Mouse (Mus musculus): ENCODE data around the gene Gm20388. TPM values are rescaled to one million over a fixed set of nuclear protein-coding genes. Genes with fewer than 3 reads are reported as not detected.
A peak's percentile ranks its signal among the peaks of the same experiment; 100 is the strongest.

Gm20388 gene
- polyA plus RNA-seq, 1 experiment from 2014 or later, result not detected

- Histone ChIP-seq H3K27ac (ENCODE audit: low read depth, low read length) (no peak overlapping the region), H3K4me3 (ENCODE audit: low read depth, low read length) (no peak overlapping the region), H3K9me3 (ENCODE audit: control insufficient read depth, low read length) (no peaks in the 10 kb centered on the region), H3K4me2 (no peak overlapping the region), H3K27me3 (ENCODE audit: control insufficient read depth, insufficient read depth, low read length) (no peaks in the 10 kb centered on the region), H3K9ac (ENCODE audit: low read length) (no peak overlapping the region), H3K4me1 (ENCODE audit: control insufficient read depth, insufficient read depth, low read length) (no peaks in the 10 kb centered on the region), H3K36me3 (ENCODE audit: control insufficient read depth, insufficient read depth, low read length) (peaks cover 5% of the 10 kb centered on the region)
- DNase-seq (ENCODE audit: low spot score, missing footprints) (peak; percentile 72), ATAC-seq (ENCODE audit: low FRiP score) (no peak)
- 90% methylated on average over 7 of the region's 7 CpGs for WGBS
Measured at GRCm38 (mm10) chr8:123242107-123242923, 3331.7 kb downstream of the Gm20388 start.

- ATAC-seq (ENCODE audit: low FRiP score) (no peak), DNase-seq (ENCODE audit: low spot score, missing footprints) (peak; percentile 72)
- Histone ChIP-seq H3K27me3 (ENCODE audit: control insufficient read depth, insufficient read depth, low read length) (no peaks in the 10 kb centered on the region), H3K27ac (ENCODE audit: low read depth, low read length) (no peak overlapping the region), H3K4me1 (ENCODE audit: control insufficient read depth, insufficient read depth, low read length) (no peaks in the 10 kb centered on the region), H3K4me3 (ENCODE audit: low read depth, low read length) (no peak overlapping the region), H3K4me2 (no peak overlapping the region), H3K36me3 (ENCODE audit: control insufficient read depth, insufficient read depth, low read length) (peaks cover 12% of the 10 kb centered on the region), H3K9me3 (ENCODE audit: control insufficient read depth, low read length) (no peaks in the 10 kb centered on the region), H3K9ac (ENCODE audit: low read length) (no peak overlapping the region)
- 63% methylated on average over 11 of the region's 11 CpGs for WGBS
Measured at GRCm38 (mm10) chr8:123243053-123243452, 3332.4 kb downstream of the Gm20388 start.

DNA sequence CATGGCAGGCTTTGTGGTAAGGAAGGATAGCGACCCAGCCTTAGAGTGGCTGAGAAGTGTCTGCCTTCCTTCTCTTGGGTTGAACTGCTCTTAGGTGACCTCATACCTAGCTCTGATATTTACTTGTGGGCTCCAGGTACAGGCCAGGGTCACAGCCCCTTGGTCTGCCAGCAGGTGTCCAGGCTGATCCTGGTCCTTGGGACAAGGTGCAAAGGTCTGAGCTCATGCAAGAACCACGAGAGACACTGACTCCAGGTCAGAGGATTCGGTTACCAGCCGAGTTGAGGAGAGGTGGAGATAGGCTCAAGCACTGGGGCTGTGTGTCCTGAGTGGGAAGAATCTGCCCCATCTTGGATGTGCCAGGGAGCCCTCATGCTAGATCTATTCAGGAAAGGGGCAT is 3333.7 kb downstream of the Gm20388 start:
- Histone ChIP-seq H3K4me3 (ENCODE audit: low read depth, low read length) (no peak overlapping the region), H3K9ac (ENCODE audit: low read length) (no peak overlapping the region), H3K27ac (ENCODE audit: low read depth, low read length) (no peak overlapping the region), H3K36me3 (ENCODE audit: control insufficient read depth, insufficient read depth, low read length) (peaks cover 18% of the 10 kb centered on the region), H3K4me1 (ENCODE audit: control insufficient read depth, insufficient read depth, low read length) (no peaks in the 10 kb centered on the region), H3K9me3 (ENCODE audit: control insufficient read depth, low read length) (no peaks in the 10 kb centered on the region), H3K27me3 (ENCODE audit: control insufficient read depth, insufficient read depth, low read length) (no peaks in the 10 kb centered on the region), H3K4me2 (no peak overlapping the region)
- peak; percentile 75 for DNase-seq (ENCODE audit: low spot score, missing footprints)
- WGBS, result 98% methylated on average over 4 of the region's 4 CpGs
- ATAC-seq (ENCODE audit: low FRiP score), result no peak

- no peaks in the 10 kb centered on the region for H3K27me3 ChIP-seq (ENCODE audit: control insufficient read depth, insufficient read depth, low read length)
- no peak overlapping the region for H3K27ac ChIP-seq (ENCODE audit: low read depth, low read length)
- H3K36me3 ChIP-seq (ENCODE audit: control insufficient read depth, insufficient read depth, low read length), result peaks cover 23% of the 10 kb centered on the region
- ATAC-seq (ENCODE audit: low FRiP score) (no peak), DNase-seq (ENCODE audit: low spot score, missing footprints) (peak; percentile 47)
- no peak overlapping the region for H3K4me3 ChIP-seq (ENCODE audit: low read depth, low read length)
- H3K9me3 ChIP-seq (ENCODE audit: control insufficient read depth, low read length), result no peaks in the 10 kb centered on the region
- H3K9ac ChIP-seq (ENCODE audit: low read length), result no peak overlapping the region
- H3K4me2 ChIP-seq, result no peak overlapping the region
- WGBS, result 95% methylated on average over 12 of the region's 12 CpGs
- no peaks in the 10 kb centered on the region for H3K4me1 ChIP-seq (ENCODE audit: control insufficient read depth, insufficient read depth, low read length)
Measured at GRCm38 (mm10) chr8:123245543-123245942, 3334.9 kb downstream of the Gm20388 start.

DNA sequence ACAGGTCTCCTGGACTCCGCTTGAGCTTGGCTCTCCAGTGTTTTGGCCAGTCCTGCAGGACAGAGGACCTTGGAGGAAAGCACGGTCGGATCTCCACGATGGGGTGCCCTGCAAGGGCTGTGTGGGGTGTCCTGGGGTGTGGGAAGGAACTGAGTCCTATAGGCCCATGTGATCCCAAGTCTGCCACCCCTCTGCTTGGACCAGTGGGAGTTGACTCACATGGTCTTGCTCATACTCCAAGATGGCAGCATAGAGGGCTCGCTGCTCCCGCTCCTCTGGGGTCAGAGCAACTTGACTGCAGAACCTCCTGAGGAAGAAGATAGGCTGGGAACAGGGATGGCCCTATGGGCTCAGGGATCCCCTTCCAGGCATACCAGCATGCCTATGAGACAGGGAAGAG is 3337.1 kb downstream of the Gm20388 start:
- 95% methylated on average over 6 of the region's 6 CpGs for WGBS
- Histone ChIP-seq H3K36me3 (ENCODE audit: control insufficient read depth, insufficient read depth, low read length) (peaks cover 25% of the 10 kb centered on the region), H3K4me1 (ENCODE audit: control insufficient read depth, insufficient read depth, low read length) (no peaks in the 10 kb centered on the region; the same call in none of the 2 replicates), H3K4me2 (no peak overlapping the region), H3K9ac (ENCODE audit: low read length) (no peak overlapping the region), H3K4me3 (ENCODE audit: low read depth, low read length) (no peak overlapping the region), H3K9me3 (ENCODE audit: control insufficient read depth, low read length) (no peaks in the 10 kb centered on the region), H3K27me3 (ENCODE audit: control insufficient read depth, insufficient read depth, low read length) (no peaks in the 10 kb centered on the region), H3K27ac (ENCODE audit: low read depth, low read length) (no peak overlapping the region)
- ATAC-seq (ENCODE audit: low FRiP score) (no peak), DNase-seq (ENCODE audit: low spot score, missing footprints) (peak; percentile 17)

- 92% methylated on average over 8 of the region's 8 CpGs for WGBS
- Histone ChIP-seq H3K36me3 (ENCODE audit: control insufficient read depth, insufficient read depth, low read length) (peaks cover 25% of the 10 kb centered on the region), H3K4me1 (ENCODE audit: control insufficient read depth, insufficient read depth, low read length) (peaks cover 7% of the 10 kb centered on the region), H3K4me3 (ENCODE audit: low read depth, low read length) (no peak overlapping the region), H3K9me3 (ENCODE audit: control insufficient read depth, low read length) (no peaks in the 10 kb centered on the region), H3K27me3 (ENCODE audit: control insufficient read depth, insufficient read depth, low read length) (no peaks in the 10 kb centered on the region), H3K9ac (ENCODE audit: low read length) (no peak overlapping the region), H3K4me2 (no peak overlapping the region), H3K27ac (ENCODE audit: low read depth, low read length) (no peak overlapping the region)
- DNase-seq (ENCODE audit: low spot score, missing footprints) (peak; percentile 23), ATAC-seq (ENCODE audit: low FRiP score) (no peak)
Measured at GRCm38 (mm10) chr8:123248596-123248995, 3338.0 kb downstream of the Gm20388 start.

DNA sequence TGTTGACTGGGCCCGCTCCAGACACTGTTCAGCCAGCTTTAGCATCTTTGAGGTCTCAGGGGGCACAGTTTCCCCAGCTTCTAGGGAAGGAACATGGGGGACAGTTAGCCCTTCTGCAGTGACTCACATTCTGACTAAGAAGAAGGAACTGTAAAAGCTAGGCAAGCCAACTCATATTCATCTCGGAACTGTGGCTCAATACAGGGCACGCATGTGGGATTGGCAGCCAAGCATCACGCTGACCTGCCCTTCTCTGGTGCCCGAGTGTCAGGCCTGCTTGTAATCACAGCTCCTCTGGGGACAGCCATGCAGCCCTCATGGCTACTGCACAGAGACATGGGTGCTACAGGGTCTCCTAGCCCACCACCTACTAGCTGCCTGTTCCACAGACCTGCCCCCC is 3340.3 kb downstream of the Gm20388 start:
- 95% methylated on average over 5 of the region's 5 CpGs for WGBS
- peak; percentile 54 for DNase-seq (ENCODE audit: low spot score, missing footprints)
- peaks cover 25% of the 10 kb centered on the region for H3K36me3 ChIP-seq (ENCODE audit: control insufficient read depth, insufficient read depth, low read length)
- no peak overlapping the region for H3K27ac ChIP-seq (ENCODE audit: low read depth, low read length)
- no peak overlapping the region for H3K9ac ChIP-seq (ENCODE audit: low read length)
- no peaks in the 10 kb centered on the region for H3K27me3 ChIP-seq (ENCODE audit: control insufficient read depth, insufficient read depth, low read length)
- H3K4me1 ChIP-seq (ENCODE audit: control insufficient read depth, insufficient read depth, low read length), result peaks cover 15% of the 10 kb centered on the region
- no peak overlapping the region for H3K4me2 ChIP-seq
- no peaks in the 10 kb centered on the region for H3K9me3 ChIP-seq (ENCODE audit: control insufficient read depth, low read length)
- H3K4me3 ChIP-seq (ENCODE audit: low read depth, low read length), result no peak overlapping the region
- ATAC-seq (ENCODE audit: low FRiP score), result no peak

DNA sequence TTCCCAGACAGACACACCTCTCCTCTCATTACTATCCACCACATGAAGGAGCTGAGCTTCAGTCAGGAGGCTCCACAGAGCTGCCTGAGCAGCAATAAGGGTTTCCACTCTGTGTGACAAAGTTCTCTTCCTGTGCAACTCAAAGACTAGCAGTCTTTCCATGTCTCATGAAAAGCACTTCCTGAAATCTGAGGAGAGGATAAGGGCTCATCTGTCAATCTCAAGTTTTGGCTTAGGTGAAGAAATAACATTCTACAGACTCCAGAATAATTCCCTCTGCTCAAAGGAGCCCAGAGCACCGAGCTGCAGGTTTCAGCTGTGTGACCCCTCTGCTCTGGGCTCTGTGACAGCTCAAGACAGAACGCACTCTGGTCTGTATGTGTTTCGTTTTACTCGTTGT is 3342.3 kb downstream of the Gm20388 start:
- no peaks in the 10 kb centered on the region for H3K9me3 ChIP-seq (ENCODE audit: control insufficient read depth, low read length)
- H3K4me2 ChIP-seq, result peak overlapping the region; percentile 96
- peak overlapping the region; percentile 97 for H3K9ac ChIP-seq (ENCODE audit: low read length)
- H3K27me3 ChIP-seq (ENCODE audit: control insufficient read depth, insufficient read depth, low read length), result no peaks in the 10 kb centered on the region
- H3K4me1 ChIP-seq (ENCODE audit: control insufficient read depth, insufficient read depth, low read length), result peaks cover 15% of the 10 kb centered on the region
- DNase-seq (ENCODE audit: low spot score, missing footprints) (no peak), ATAC-seq (ENCODE audit: low FRiP score) (no peak)
- 71% methylated on average over 4 of the region's 4 CpGs for WGBS
- H3K4me3 ChIP-seq (ENCODE audit: low read depth, low read length), result peak overlapping the region; percentile 97
- H3K36me3 ChIP-seq (ENCODE audit: control insufficient read depth, insufficient read depth, low read length), result peaks cover 19% of the 10 kb centered on the region
- no peak overlapping the region for H3K27ac ChIP-seq (ENCODE audit: low read depth, low read length)

DNA sequence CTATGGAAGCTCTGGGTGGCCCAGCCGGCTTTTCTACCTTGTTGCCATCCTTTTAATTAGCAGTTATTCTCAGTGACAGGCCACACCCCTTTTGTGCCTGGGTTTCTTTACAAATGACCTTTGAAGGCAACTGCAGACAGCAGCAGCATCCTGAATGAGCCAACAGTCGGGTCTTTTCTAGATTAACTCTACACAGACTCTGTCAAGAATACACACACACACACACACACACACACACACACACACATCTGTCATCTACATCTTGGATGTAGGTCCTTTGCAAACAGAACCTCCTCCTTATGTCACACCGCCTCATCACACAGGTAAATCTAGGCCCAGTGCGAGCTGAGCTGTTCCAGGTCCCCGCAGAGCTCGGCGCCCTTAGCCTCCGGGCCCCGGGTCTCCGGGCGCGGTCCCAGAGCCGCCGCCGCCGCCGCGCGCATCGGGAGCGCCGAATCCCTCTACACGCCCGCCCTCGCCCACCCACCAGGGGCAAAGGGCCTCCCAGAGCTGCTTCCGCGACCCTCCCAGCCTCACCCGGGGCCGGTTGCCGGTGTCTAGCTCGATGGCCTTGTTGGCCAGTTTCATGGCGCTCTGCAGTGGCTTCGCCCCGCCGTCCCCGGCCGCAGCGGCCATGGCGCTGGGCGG is 3342.9 kb downstream of the Gm20388 start:
- peaks cover 19% of the 10 kb centered on the region; the same call in 1 of the 2 replicates for H3K36me3 ChIP-seq (ENCODE audit: control insufficient read depth, insufficient read depth, low read length)

More for the DNA sequence above, 3342.9 kb downstream of the Gm20388 start:
- H3K9ac ChIP-seq (ENCODE audit: low read length), result peak overlapping the region; percentile 97
- ATAC-seq (ENCODE audit: low FRiP score), result no peak; the same call in none of the 2 replicates
- no peak for DNase-seq (ENCODE audit: low spot score, missing footprints)
- peak overlapping the region; percentile 97 for H3K4me3 ChIP-seq (ENCODE audit: low read depth, low read length)
- peaks cover 15% of the 10 kb centered on the region for H3K4me1 ChIP-seq (ENCODE audit: control insufficient read depth, insufficient read depth, low read length)
- H3K27ac ChIP-seq (ENCODE audit: low read depth, low read length), result peak overlapping the region; percentile 75; the same call in 1 of the 2 replicates
- peak overlapping the region; percentile 96 for H3K4me2 ChIP-seq
- no peaks in the 10 kb centered on the region for H3K9me3 ChIP-seq (ENCODE audit: control insufficient read depth, low read length)
- no peaks in the 10 kb centered on the region for H3K27me3 ChIP-seq (ENCODE audit: control insufficient read depth, insufficient read depth, low read length)
- WGBS, result under 1% methylated on average over 32 of the region's 40 CpGs

Measured in midbrain, embryonic 11.5 days (tissue).